Mouse (Mus musculus): ENCODE measurements around the gene Tbx3.

DNA sequence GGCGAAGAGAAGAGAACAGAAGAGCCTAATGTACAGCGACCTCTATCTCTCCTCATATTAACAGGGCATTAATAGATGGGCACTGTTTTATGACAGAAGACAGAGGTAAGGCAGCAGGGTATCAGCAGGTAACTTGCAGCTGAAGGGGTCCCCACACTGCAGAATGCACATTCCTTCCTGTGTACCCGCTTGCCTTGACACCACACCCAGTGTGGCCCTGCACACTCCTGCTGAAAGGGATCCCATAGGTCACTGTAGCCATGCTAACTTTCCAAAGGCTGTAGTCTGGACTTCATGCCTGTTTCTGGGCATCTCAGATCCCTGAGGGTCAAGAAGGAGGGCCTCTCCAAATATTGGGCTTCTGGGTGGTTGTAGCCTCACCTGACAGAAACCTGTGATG is 42.4 kb upstream of the Tbx3 start:
- TF ChIP-seq POLR2A (IDR thresholded peaks at IDR 0.05; ENCODE audit: low read depth, low read length): no peak
- no peak for TF ChIP-seq CTCF (IDR thresholded peaks at IDR 0.05; ENCODE audit: borderline replicate concordance, insufficient read depth, low read length)

Data from embryonic fibroblast, embryonic 13.5 days (primary cell).